Mouse (Mus musculus): ENCODE data around the gene Rflna.

Gene Rflna

GRCm38 (mm10) chr5:125052603-125053488 lies 49.8 kb downstream of the Rflna start:
- CTCF ChIA-PET, result interaction anchor here (0.5 kb wide), 1 partner anchor 40 kb away, joined by 6 read pairs; no protein-coding TSS in a partner anchor

DNA sequence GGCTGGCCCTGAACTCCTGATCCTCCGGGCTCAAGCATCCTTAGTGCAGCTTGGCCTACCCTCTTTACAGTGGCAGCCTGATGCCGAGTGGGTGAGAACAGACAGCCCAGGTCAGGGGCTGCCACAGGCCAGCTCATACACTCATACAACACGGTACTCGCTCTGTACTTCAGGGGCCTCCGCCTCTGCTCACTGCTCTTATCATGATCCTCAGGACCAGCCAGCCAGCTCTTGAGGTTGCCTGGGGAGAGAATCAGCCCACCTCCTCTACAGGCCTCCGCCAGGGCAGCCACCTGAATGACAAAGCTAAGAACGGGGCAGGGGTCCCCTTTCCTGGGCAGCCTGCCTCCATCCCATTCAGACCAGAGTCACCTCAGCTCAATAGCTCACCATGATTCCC lies 50.6 kb downstream of the Rflna start:
- CTCF ChIA-PET, result interaction anchor here (0.5 kb wide), 1 partner anchor 41 kb away, joined by 6 read pairs; no protein-coding TSS in a partner anchor

GRCm38 (mm10) chr5:125055901-125056300 lies 52.9 kb downstream of the Rflna start:
- CTCF ChIA-PET, result no interaction called here

GRCm38 (mm10) chr5:125056331-125056695 lies 53.3 kb downstream of the Rflna start:
- CTCF ChIA-PET, result interaction anchor here (0.6 to 0.7 kb wide), 2 partner anchors 41 to 207 kb away, joined by 3 to 5 read pairs; no protein-coding TSS in a partner anchor

DNA sequence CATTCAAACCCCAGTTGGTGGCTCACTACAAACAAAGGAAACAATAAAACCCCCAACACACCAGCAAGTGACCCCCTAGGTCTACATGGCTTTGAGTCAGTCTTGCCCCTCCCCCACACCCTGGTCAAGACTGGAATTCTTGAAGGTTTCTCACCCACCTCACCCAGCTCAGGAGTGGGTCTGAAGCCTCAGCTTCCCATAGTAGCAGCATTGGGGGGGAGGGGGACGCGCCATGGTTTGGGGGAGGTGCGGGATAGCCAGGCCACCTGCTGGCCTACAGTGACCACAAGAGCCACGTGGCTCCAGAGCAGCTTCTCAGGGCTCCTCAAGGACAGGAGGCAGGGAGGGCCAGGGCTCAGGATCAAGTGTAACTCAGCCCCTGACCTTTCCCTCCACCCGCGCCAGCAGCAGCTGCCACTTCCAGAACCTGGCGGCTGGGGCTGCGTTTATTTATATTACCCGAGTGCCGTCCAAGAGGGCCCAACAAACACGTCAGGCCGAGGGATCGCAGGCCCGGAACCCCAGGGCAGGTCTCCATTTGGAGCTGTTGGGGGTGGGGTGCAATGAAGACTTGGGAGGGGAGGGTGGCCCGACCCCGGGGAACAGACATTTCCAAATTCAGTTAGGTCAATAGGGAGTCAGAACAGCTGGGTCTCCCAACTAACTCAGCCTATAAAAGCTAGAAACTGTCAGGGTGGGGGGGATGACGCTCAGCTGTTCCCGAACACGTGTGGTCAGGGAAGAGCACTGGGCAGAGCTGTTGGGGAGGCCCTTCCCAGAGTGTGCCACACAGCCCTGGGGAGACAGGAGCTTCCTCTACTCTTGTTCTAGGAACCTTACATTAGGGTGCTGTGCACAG lies 53.9 kb downstream of the Rflna start:
- CTCF ChIA-PET, result interaction anchor here (0.6 to 0.7 kb wide), 2 partner anchors 42 to 208 kb away, joined by 3 to 5 read pairs; no protein-coding TSS in a partner anchor

DNA sequence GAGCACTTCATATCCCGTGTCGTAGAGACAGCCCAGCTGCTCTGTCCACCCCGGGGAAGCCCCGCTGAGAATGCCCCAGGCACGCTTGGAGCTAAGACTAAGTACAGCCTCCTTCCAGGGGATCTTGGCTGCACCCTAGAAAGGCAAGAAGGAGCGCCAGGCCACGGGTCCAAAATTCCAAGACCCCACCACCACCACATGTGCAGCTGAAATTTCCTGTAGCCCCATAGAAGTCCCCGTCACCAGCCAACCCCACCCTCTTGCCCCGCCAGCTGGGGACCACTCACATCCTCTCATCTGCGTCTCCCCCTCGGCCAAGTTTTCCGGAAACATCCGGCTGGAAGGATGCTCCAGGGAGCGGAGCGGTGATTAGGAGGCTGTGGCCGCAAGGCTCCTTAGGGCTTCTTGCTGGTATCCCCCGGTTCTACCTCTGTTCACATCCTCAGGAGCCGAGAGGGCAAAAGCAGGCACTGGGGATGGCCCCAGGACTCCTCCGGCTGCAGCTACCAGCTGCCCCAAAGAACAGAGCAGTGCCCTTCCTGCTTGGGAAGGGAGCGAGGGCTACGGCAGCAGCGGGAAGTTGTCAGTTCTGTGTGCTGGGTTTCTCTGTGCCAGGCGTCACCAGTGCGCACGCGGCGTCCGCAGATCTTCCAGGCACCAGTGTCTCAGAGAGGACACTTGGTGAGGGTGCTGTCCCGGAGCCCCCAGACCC lies 54.7 kb downstream of the Rflna start:
- CTCF ChIA-PET, result no interaction called here

- CTCF ChIA-PET, result no interaction called here
These were observed 55.2 kb downstream of the Rflna start for GRCm38 (mm10) chr5:125058267-125058668.

Data from spleen, embryonic (tissue).